Mouse (Mus musculus) hindbrain, postnatal 0 days (tissue): ENCODE results near the gene Cd40lg. TPM values are rescaled to one million over a fixed set of nuclear protein-coding genes. Genes with fewer than 3 reads are reported as not detected.

Experiments used
- ATAC-seq: fragments of 200-750 bp; cut with Nextera tagmentation; 2 replicates; pipeline ENCODE4 v1.8.0; 2017; ENCODE audit warnings: mild to moderate bottlenecking, moderate TSS enrichment, moderate library complexity
- DNase-seq: peaks from one replicate; pipeline ENCODE4 v3.0.0-alpha.2; 2015; ENCODE audit warnings: low spot score
- H3K27ac ChIP-seq: fragments of 300-500 bp; sonication (generic); 2 replicates; pipeline ENCODE4 v1.5.1; 2014; ENCODE audit warnings: mild to moderate bottlenecking
- H3K27me3 ChIP-seq: fragments of 300-500 bp; sonication (generic); 2 replicates; pipeline ENCODE4 v1.6.1; 2014; ENCODE audit warnings: low read length, mixed read lengths; ENCODE audit not compliant: insufficient read depth
- H3K36me3 ChIP-seq: fragments of 300-500 bp; sonication (generic); 2 replicates; pipeline ENCODE4 v1.6.1; 2014; ENCODE audit warnings: low read length, mixed read lengths; ENCODE audit not compliant: insufficient read depth
- H3K4me1 ChIP-seq: fragments of 300-500 bp; sonication (generic); 2 replicates; pipeline ENCODE4 v1.6.1; 2014; ENCODE audit warnings: antibody characterized with exemption, low read length, mixed read lengths; ENCODE audit not compliant: insufficient read depth
- H3K4me2 ChIP-seq: fragments of 300-500 bp; sonication (generic); 2 replicates; pipeline ENCODE4 v1.6.1; 2014; ENCODE audit warnings: low read depth, mild to moderate bottlenecking, low read length, moderate library complexity, mixed read lengths
- H3K4me3 ChIP-seq: fragments of 300-500 bp; sonication (generic); 2 replicates; pipeline ENCODE4 v1.5.1; 2014; ENCODE audit warnings: low read length
- H3K9ac ChIP-seq: fragments of 300-500 bp; sonication (generic); replicated peaks from 2 replicates; pipeline ENCODE4 v1.6.1; 2014; ENCODE audit warnings: mild to moderate bottlenecking, low read length, moderate library complexity, mixed read lengths
- H3K9me3 ChIP-seq: fragments of 300-500 bp; sonication (generic); 2 replicates; pipeline ENCODE4 v1.6.1; 2016; ENCODE audit warnings: low read length, mixed read lengths
- CTCF ChIP-seq: IDR thresholded peaks from 2 replicates; pipeline ENCODE4 v1.5.1; 2016; ENCODE audit warnings: antibody characterized with exemption, control low read depth, low read depth
- WGBS: fragments of 180-500 bp; shearing (Covaris S2); extraction: QIAGEN DNeasy Blood & Tissue Kit; methylation state at CpG from one replicate; pipeline ENCODE4 v1.1.7; 2014; 5-methylcytosine and 5-hydroxymethylcytosine counted together
- polyA plus RNA-seq: library from polyadenylated mRNA; unstranded; fragments of >200 nt; fragmentation: Nextera tagmentation; extraction: Ambion mirVana; gene quantifications from 2 replicates; pipeline ENCODE4 v1.2.1, GENCODE M21; 2015
- total RNA-seq: library from RNA; depleted of rRNA; stranded (reverse); fragments of >200 nt; gene quantifications from 2 replicates; pipeline ENCODE4 v1.2.3, GENCODE M21; 2014; rRNA removed

The Cd40lg gene
- total RNA-seq (not detected in 2 replicates), polyA plus RNA-seq (not detected in 2 replicates)

DNA sequence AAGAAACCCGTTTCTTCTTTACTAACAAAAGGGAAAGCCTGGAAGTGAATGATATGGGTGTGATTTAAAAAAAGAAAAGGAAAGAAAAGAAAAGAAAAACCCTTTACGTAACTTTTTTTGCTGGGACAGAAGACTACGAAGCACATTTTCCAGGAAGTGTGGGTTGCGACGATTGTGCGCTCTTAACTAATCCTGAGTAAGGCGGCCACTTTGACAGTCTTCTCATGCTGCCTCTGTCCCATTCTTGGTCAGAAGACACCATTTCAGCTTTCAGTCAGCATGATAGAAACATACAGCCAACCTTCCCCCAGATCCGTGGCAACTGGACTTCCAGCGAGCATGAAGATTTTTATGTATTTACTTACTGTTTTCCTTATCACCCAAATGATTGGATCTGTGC is at the start of gene Cd40lg:
TSS of gene Cd40lg (plus strand) at position 268 of the 400 bp plus-strand sequence.
- no peak for TF ChIP-seq CTCF
- no peak for DNase-seq
- no peaks in the 10 kb centered on the region for H3K9me3 ChIP-seq
- H3K27me3 ChIP-seq = no peaks in the 10 kb centered on the region
- H3K4me3 ChIP-seq = no peak within 1 kb of the TSS
- no peaks in the 10 kb centered on the region for H3K4me1 ChIP-seq
- H3K27ac ChIP-seq = no peak within 1 kb of the TSS
- no peak within 1 kb of the TSS for H3K9ac ChIP-seq
- no peak for ATAC-seq
- no peak within 1 kb of the TSS for H3K4me2 ChIP-seq
- no peaks in the 10 kb centered on the region for H3K36me3 ChIP-seq
- WGBS = 87% methylated on average over 9 of the region's 9 CpGs

DNA sequence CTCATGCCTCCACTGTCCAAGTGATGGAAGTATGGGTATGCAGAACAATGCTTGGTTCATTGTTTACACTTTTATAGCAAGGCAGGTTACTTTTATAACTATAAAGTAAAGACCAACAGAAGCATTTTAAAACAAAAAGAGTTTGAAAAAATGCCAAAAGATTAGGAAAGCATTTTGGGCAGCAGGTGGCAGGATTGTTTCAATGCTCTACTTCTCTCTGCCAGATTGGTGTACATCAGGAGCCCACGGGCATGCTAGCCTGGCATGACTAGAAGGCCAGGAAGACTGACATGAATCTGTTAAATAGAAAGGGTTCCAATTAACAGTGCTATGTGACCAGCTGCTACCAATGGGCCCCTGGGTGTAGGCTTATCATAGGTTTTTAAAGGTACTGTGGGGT is 45.4 kb upstream of the Cd40lg start:
- Histone ChIP-seq H3K4me2 (no peak overlapping the region), H3K36me3 (no peaks in the 10 kb centered on the region), H3K9me3 (no peaks in the 10 kb centered on the region), H3K27ac (no peak overlapping the region), H3K9ac (no peak overlapping the region), H3K4me3 (no peak overlapping the region), H3K4me1 (no peaks in the 10 kb centered on the region), H3K27me3 (no peaks in the 10 kb centered on the region)
- ATAC-seq = no peak
- DNase-seq = peak; percentile 1
- 41% methylated on average over 1 of the region's 1 CpGs for WGBS
- no peak; the same call in 1 of the 2 replicates for TF ChIP-seq CTCF

DNA sequence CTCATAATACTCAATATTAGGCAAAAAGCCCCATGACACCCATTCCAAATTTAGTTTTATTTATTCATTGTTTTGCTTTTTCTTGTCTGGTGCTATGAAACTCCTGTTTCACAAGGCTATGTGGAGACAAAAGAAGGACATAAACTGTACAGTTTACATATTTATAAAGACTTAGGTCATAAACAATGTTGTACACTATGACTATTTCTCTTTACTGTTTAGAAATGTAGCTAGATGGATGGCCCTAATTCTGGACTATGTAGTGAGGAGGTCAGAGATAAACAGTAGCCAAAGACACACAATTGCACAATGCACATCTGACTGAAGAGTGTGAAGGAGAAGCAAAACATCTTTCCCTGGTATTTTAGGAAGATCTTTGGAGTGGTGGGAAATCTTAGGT is 40.7 kb upstream of the Cd40lg start:
- Histone ChIP-seq H3K9me3 (no peaks in the 10 kb centered on the region), H3K27ac (no peak overlapping the region), H3K36me3 (no peaks in the 10 kb centered on the region), H3K9ac (no peak overlapping the region), H3K4me1 (no peaks in the 10 kb centered on the region), H3K4me2 (no peak overlapping the region), H3K4me3 (no peak overlapping the region), H3K27me3 (no peaks in the 10 kb centered on the region)
- ATAC-seq (no peak), DNase-seq (no peak)
- TF ChIP-seq CTCF = no peak

DNA sequence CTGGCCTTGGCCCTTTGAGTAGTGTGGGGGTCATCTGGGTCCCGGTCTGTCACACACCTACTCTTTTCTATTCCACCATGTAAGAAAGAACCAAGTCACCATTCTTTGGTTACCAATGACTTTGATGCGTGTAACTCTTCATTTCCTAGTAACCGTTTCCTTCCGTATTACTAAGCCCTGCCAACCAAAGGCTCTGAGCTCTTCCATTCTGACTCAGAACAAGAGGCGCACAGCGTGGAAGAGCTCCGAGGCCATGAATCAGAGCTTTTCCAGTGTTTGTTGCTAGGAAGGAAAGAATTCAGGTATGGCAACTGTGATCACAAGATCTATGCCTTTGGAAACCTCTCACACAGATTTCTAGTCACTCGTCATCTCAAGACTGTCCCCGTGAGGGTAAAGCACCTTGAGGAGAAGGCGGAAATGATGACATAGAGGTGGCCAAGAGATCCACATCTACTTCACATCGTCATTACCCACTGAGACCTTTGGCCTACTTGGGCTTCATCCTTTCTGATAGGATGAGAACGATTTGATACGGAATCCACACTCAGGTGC is 34.6 kb upstream of the Cd40lg start:
- ATAC-seq = no peak
- 91% methylated on average over 13 of the region's 13 CpGs for WGBS

DNA sequence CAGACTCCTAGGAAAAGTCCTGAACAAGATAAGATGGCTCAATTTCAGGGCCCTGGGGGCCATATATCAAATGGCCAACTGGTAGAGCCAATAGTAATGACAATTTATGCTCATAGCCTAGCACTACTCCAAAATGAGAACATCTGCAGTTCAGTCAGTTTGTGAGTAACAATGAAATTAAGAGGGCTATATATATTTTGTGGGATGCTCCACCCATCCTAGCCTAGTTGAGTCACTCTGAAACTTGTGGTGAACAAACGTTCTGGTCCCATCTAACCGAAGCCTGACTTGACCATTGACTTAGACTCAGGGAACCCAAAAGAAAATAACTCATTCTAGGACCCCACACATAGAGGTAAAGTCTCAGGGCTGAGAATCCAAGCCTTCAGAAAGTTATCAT is 29.5 kb upstream of the Cd40lg start:
- no peak overlapping the region for H3K9ac ChIP-seq
- no peak overlapping the region for H3K4me2 ChIP-seq
- H3K4me3 ChIP-seq = no peak overlapping the region
- H3K36me3 ChIP-seq = no peaks in the 10 kb centered on the region
- no peak overlapping the region for H3K27ac ChIP-seq
- DNase-seq (no peak), ATAC-seq (no peak)
- no peaks in the 10 kb centered on the region for H3K4me1 ChIP-seq
- H3K27me3 ChIP-seq = no peaks in the 10 kb centered on the region
- WGBS = 83% methylated on average over 2 of the region's 2 CpGs
- no peak for TF ChIP-seq CTCF
- H3K9me3 ChIP-seq = no peaks in the 10 kb centered on the region

More for the DNA sequence above, 34.6 kb upstream of the Cd40lg start:
- Histone ChIP-seq H3K27me3 (no peaks in the 10 kb centered on the region), H3K9ac (no peak overlapping the region), H3K27ac (no peak overlapping the region), H3K9me3 (no peaks in the 10 kb centered on the region), H3K4me3 (no peak overlapping the region), H3K36me3 (no peaks in the 10 kb centered on the region), H3K4me2 (no peak overlapping the region), H3K4me1 (no peaks in the 10 kb centered on the region)
- no peak for DNase-seq
- TF ChIP-seq CTCF = no peak

DNA sequence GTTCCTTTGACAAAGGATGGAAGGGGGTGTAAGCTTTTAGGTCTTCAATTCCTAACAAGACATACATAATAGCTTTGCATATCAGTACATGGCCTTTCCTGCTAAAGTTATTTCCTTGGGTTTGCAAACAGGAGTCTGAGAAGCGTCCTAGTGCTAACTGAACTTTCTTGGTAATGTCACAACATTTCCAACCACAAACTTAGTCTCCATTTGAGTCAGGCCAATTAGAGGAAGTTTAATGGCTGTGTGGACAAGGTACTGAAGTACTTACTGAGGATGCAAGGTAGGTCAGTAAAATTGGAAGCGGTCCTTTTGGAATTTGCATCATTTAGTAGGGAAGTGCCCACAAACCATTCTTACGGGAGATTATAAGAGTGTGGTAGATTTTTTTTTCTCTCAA is 28.6 kb upstream of the Cd40lg start:
- no peak overlapping the region for H3K27ac ChIP-seq
- TF ChIP-seq CTCF = no peak
- H3K27me3 ChIP-seq = no peaks in the 10 kb centered on the region
- H3K9ac ChIP-seq = no peak overlapping the region
- 93% methylated on average over 3 of the region's 3 CpGs for WGBS
- DNase-seq (no peak), ATAC-seq (no peak)
- no peak overlapping the region for H3K4me3 ChIP-seq
- H3K4me2 ChIP-seq = no peak overlapping the region
- no peaks in the 10 kb centered on the region for H3K9me3 ChIP-seq
- H3K36me3 ChIP-seq = no peaks in the 10 kb centered on the region
- H3K4me1 ChIP-seq = no peaks in the 10 kb centered on the region

DNA sequence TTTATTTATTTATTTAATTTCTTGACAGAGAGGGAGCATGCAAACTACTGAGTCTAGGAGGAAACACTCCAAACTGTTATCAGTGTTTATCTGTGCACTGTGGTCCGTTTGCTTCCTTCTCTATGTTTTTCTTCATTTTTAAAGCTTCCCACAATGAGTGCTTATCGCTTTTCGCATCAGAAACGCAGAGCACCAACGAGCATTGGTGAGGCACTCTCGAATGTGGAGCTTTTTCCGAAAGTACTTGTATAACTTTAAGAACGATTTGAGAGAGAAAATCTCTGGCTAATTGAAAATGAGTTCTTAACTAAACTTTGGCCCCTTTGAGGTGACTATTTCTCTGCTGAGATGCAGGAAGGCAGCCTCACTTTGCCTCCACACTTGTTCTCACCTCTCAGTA is 24.6 kb upstream of the Cd40lg start:
- Histone ChIP-seq H3K4me3 (no peak overlapping the region), H3K27me3 (no peaks in the 10 kb centered on the region), H3K27ac (no peak overlapping the region), H3K4me1 (no peaks in the 10 kb centered on the region), H3K36me3 (no peaks in the 10 kb centered on the region), H3K4me2 (no peak overlapping the region), H3K9me3 (no peaks in the 10 kb centered on the region), H3K9ac (no peak overlapping the region)
- 85% methylated on average over 8 of the region's 8 CpGs for WGBS
- TF ChIP-seq CTCF = no peak
- no peak for DNase-seq
- ATAC-seq = no peak
